Mouse (Mus musculus) heart, embryonic 12.5 days (tissue): ENCODE results near the gene 4930556J24Rik. TPM values are rescaled to one million over a fixed set of nuclear protein-coding genes. Genes with fewer than 3 reads are reported as not detected.
"Not testable (repeated sequence)": the region's sequence is repeated elsewhere in the genome, so short reads cannot be mapped to it uniquely, and the experiment has no call there.

Experiments used
- ATAC-seq: fragments of 200-750 bp; cut with Nextera tagmentation; 2 replicates; pipeline ENCODE4 v1.8.0; 2017; ENCODE audit warnings: moderate TSS enrichment, moderate library complexity; ENCODE audit not compliant: insufficient number of reproducible peaks, low FRiP score
- H3K27ac ChIP-seq: fragments of 300-500 bp; sonication (generic); 2 replicates; pipeline ENCODE4 v1.5.1; 2016; ENCODE audit warnings: mild to moderate bottlenecking, moderate library complexity; ENCODE audit not compliant: poor library complexity, severe bottlenecking
- H3K27me3 ChIP-seq: fragments of 300-500 bp; sonication (generic); replicated peaks from 2 replicates; pipeline ENCODE4 v1.6.1; 2016; ENCODE audit warnings: mild to moderate bottlenecking, moderate library complexity
- H3K36me3 ChIP-seq: fragments of 300-500 bp; sonication (generic); 2 replicates; pipeline ENCODE4 v1.6.1; 2016; ENCODE audit warnings: mild to moderate bottlenecking, moderate library complexity
- H3K4me1 ChIP-seq: fragments of 300-500 bp; sonication (generic); replicated peaks from 2 replicates; pipeline ENCODE4 v1.6.1; 2016; ENCODE audit warnings: mild to moderate bottlenecking
- H3K4me2 ChIP-seq: fragments of 300-500 bp; sonication (generic); 2 replicates; pipeline ENCODE4 v1.6.1; 2016; ENCODE audit warnings: mild to moderate bottlenecking, moderate library complexity
- H3K4me3 ChIP-seq: fragments of 300-500 bp; sonication (generic); 2 replicates; pipeline ENCODE4 v1.5.1; 2016; ENCODE audit warnings: mild to moderate bottlenecking
- H3K9ac ChIP-seq: fragments of 300-500 bp; sonication (generic); 2 replicates; pipeline ENCODE4 v1.6.1; 2016; ENCODE audit warnings: mild to moderate bottlenecking, moderate library complexity
- H3K9me3 ChIP-seq: fragments of 300-500 bp; sonication (generic); replicated peaks from 2 replicates; pipeline ENCODE4 v1.6.1; 2016; ENCODE audit warnings: mild to moderate bottlenecking, moderate library complexity
- WGBS: fragments of 180-500 bp; shearing (Covaris S2); methylation state at CpG from one replicate; pipeline ENCODE4 v1.1.7; 2016; 5-methylcytosine and 5-hydroxymethylcytosine counted together
- polyA plus RNA-seq: library from polyadenylated mRNA; unstranded; fragments of >200 nt; fragmentation: Nextera tagmentation; extraction: Ambion mirVana; gene quantifications from 2 replicates; pipeline ENCODE4 v1.2.1, GENCODE M21; 2016

4930556J24Rik gene
- 0.22 TPM in 1 of 2 replicates, not detected in the other for polyA plus RNA-seq

DNA sequence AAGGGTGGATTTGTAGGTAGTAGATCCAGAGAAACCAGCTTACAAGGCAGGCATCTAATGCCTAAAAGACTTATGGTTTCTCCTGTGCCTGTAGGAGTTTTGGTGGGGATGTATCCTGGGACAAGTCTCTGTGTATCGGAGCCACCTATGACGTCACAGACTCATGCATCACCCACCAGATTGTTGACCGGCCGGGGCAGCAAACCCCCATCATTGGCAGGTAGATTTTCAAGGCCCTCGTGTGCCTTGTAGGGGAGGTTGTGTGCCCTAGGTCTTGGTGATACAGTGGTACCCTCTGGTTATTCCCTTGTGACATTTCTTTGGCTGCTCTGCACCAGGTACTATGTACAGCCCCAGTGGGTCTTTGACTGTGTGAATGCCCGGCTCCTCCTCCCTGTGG is at the start of gene 4930556J24Rik:
4930556J24Rik (minus strand) TSS at position 101 of the 400 bp plus-strand sequence.
- peaks cover 96% of the 10 kb centered on the region for H3K36me3 ChIP-seq
- no peak within 1 kb of the TSS for H3K27ac ChIP-seq
- 97% methylated on average over 6 of the region's 6 CpGs for WGBS
- no peaks in the 10 kb centered on the region for H3K27me3 ChIP-seq
- no peak for ATAC-seq
- H3K4me1 ChIP-seq, result no peaks in the 10 kb centered on the region
- no peak within 1 kb of the TSS for H3K4me3 ChIP-seq
- no peaks in the 10 kb centered on the region for H3K9me3 ChIP-seq
- H3K9ac ChIP-seq, result no peak within 1 kb of the TSS
- H3K4me2 ChIP-seq, result no peak within 1 kb of the TSS

DNA sequence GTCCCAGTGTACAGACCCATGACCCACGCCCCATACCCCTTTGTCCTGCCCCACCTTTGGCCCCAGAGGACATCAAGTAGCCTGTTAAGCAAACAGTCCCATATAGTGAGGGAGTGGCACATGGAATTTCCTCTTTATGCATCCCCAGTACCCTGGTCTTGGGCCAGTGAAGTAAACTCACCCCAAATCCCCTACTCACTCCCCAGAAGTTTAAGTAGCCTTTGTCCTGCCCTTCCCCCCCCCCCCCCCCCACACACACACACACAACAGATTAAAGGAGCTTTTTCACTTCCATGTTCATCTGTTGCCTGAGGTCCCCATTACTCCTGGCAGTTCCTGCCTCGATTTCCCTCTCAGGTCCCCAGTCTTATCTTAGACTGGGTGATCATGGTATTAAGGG is 46.7 kb upstream of the 4930556J24Rik start:
- H3K4me3 ChIP-seq, result no peak overlapping the region
- 51% methylated on average over 2 of the region's 2 CpGs for WGBS
- no peaks in the 10 kb centered on the region for H3K4me1 ChIP-seq
- no peaks in the 10 kb centered on the region for H3K9me3 ChIP-seq
- H3K9ac ChIP-seq, result no peak overlapping the region
- H3K27ac ChIP-seq, result no peak overlapping the region
- H3K36me3 ChIP-seq, result no peaks in the 10 kb centered on the region
- H3K4me2 ChIP-seq, result no peak overlapping the region
- H3K27me3 ChIP-seq, result no peaks in the 10 kb centered on the region
- ATAC-seq, result no peak

DNA sequence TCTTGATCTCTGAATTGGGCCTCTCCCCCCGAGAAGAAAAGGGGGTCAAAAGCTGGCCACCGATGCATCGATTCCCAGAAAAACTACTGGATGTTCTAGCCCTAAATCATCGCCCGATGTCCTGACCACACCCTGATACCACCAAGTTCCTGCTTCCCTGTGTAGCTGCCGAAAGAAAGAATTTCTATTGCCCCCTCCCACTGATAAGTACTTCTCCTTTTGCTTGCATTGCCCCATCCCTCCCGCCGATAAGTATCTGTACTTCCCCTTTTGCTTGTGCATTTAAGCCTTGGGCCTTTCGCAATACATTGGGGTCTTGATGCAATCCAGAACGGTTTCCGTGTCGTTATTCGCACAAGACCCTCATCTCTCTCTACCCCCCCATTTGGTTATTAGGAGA is 45.5 kb upstream of the 4930556J24Rik start:
- not testable (repeated sequence) for H3K27ac ChIP-seq, H3K4me3 ChIP-seq, H3K4me1 ChIP-seq, H3K36me3 ChIP-seq, ATAC-seq, H3K9ac ChIP-seq, H3K27me3 ChIP-seq, H3K4me2 ChIP-seq, H3K9me3 ChIP-seq
- WGBS, result 87% methylated on average over 13 of the region's 13 CpGs

DNA sequence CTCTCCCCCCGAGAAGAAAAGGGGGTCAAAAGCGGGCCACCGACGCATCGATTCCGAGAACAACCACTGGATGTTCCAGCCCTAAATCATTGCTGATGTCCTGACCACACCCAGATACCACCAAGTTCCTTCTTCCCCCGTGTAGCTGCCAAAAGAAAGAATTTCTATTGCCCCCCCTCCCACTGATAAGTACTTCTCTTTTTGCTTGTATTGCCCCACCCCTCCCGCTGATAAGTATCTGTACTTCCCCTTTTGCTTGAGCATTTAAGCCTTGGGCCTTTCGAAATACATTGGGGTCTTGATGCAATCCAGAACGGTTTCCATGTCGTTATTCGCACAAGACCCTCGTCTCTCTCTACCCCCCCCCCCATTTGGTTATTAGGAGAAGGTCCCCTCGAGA is 39.2 kb upstream of the 4930556J24Rik start:
- 89% methylated on average over 14 of the region's 14 CpGs for WGBS
- not testable (repeated sequence) for H3K4me2 ChIP-seq, H3K9ac ChIP-seq, ATAC-seq, H3K4me3 ChIP-seq, H3K4me1 ChIP-seq, H3K36me3 ChIP-seq, H3K27ac ChIP-seq, H3K27me3 ChIP-seq
- peaks cover 13% of the 10 kb centered on the region for H3K9me3 ChIP-seq

DNA sequence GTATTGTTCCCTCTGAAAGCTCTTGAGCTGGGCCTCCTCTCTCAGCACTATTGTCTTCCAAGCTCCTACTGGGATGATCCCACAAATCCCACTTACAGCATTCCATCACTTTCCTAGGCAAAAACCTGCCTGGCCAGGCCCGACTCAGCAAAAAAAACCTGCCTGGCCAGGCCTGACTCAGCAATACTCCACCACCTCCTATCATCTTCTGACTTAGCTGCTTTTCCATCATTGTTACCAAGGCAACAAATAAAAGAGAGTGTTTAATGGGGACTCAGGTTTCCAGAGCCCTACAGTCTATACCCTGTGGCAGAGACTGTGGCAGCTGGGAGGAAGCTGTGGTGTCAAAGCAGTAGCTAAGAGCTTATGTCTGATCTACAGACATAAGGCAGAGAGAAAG is 36.0 kb upstream of the 4930556J24Rik start:
- Histone ChIP-seq H3K27me3 (no peaks in the 10 kb centered on the region), H3K4me3 (no peak overlapping the region), H3K9ac (no peak overlapping the region), H3K27ac (no peak overlapping the region), H3K4me1 (no peaks in the 10 kb centered on the region), H3K9me3 (peaks cover 13% of the 10 kb centered on the region), H3K4me2 (no peak overlapping the region), H3K36me3 (no peaks in the 10 kb centered on the region)
- no peak for ATAC-seq
- WGBS, result 67% methylated on average over 1 of the region's 1 CpGs

DNA sequence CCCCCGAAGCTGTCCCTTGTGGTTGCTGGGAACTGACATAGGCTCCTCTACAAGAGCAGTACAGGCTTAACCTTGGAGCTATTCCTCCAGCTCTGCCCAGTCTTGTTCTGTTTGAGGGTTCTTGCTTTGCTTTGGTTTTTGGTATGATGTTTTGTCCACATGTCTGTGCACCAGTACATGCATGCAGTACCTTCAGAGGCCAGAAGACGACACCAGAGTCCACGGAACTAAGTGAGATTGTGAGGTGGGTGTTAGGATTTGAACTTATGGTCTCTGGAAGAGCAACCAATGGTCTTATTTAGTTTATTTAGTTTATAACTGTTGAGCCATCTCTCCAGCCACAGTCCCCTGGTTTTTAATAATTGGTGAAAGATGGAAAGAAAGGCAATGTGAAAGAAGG is 29.9 kb upstream of the 4930556J24Rik start:
- Histone ChIP-seq H3K9ac (no peak overlapping the region), H3K36me3 (no peaks in the 10 kb centered on the region), H3K27me3 (peaks cover 6% of the 10 kb centered on the region; the same call in 1 of the 2 replicates), H3K9me3 (no peaks in the 10 kb centered on the region), H3K4me1 (no peaks in the 10 kb centered on the region; the same call in 1 of the 2 replicates), H3K4me3 (no peak overlapping the region), H3K27ac (no peak overlapping the region), H3K4me2 (no peak overlapping the region)
- 76% methylated on average over 3 of the region's 3 CpGs for WGBS
- ATAC-seq, result no peak

DNA sequence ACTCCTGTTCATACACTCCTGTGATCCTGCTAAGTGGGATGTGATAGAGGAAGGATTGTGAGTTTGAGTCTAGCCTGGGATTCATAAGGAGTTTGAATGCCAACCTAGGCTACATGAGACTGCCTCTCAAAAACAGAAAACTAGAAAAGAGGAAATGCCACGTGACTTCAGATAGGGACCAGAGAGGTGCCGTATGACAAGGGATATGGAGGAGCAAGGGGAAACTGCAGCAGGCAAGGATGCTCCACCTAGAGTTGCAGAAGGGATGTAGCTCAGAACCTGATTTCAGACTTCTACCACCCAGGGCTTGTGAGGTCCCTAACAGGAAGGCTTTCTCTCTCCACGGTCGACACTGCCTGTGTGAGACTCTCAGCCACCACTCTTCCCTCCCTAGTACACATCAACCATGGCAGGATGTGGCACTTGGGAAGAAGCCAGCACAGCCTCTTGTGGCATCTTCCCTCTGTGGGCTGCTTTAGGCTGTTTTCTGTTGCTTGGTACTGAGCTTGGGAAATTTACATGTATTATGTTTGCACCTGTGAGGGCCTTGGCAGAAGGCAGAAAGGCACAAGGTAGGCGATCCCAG is 28.7 kb upstream of the 4930556J24Rik start:
- H3K9ac ChIP-seq, result no peak overlapping the region
- H3K4me2 ChIP-seq, result no peak overlapping the region
- H3K27ac ChIP-seq, result no peak overlapping the region
- H3K27me3 ChIP-seq, result peaks cover 12% of the 10 kb centered on the region
- H3K36me3 ChIP-seq, result no peaks in the 10 kb centered on the region
- H3K4me1 ChIP-seq, result no peaks in the 10 kb centered on the region; the same call in 1 of the 2 replicates
- WGBS, result 46% methylated on average over 5 of the region's 5 CpGs
- ATAC-seq, result no peak
- H3K4me3 ChIP-seq, result no peak overlapping the region
- H3K9me3 ChIP-seq, result no peaks in the 10 kb centered on the region

DNA sequence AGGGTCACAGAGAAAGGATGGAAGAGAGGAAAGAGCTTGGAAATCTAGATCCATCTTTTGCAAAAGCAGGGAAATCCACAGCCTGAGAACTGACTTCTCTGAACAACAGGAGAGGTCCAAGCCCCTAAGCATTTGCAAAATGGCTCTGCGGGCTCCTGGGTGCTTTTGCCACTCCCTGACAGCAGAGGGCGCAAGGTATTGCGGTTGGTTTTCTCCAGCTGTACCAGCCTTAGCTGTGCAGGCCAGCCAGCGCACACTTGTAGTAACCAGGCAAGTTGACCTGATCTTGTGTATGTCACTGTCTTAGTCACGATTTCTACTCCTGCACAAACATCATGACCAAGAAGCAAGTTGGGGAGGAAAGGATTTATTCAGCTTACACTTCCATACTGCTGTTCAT is 25.0 kb upstream of the 4930556J24Rik start:
- ATAC-seq, result no peak
- Histone ChIP-seq H3K9ac (no peak overlapping the region), H3K4me2 (no peak overlapping the region), H3K4me1 (peaks cover 11% of the 10 kb centered on the region), H3K9me3 (no peaks in the 10 kb centered on the region), H3K4me3 (no peak overlapping the region), H3K36me3 (no peaks in the 10 kb centered on the region), H3K27me3 (peaks cover 43% of the 10 kb centered on the region), H3K27ac (no peak overlapping the region)
- WGBS, result 10% methylated on average over 5 of the region's 5 CpGs

DNA sequence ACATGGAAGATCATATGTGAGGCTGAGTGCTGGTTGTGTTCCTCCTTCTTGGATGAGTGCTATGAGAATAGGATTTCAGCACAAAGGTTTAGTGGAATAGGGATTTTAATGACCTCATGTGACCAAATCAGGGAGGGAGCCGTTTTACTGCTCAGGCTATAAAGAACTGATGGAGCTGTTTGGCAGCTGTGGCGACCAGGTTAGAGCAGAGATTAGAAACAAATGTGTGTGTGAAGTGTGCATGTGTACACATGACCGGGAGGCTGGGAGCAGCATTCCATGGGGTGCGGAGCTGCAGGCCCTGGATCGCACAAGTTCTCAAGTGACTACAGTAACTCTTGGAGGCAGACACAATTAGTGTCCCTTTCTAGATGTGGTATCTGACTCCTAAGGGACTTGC is 23.0 kb upstream of the 4930556J24Rik start:
- Histone ChIP-seq H3K27me3 (peaks cover 56% of the 10 kb centered on the region), H3K4me2 (no peak overlapping the region), H3K4me1 (peaks cover 11% of the 10 kb centered on the region), H3K27ac (no peak overlapping the region), H3K9me3 (no peaks in the 10 kb centered on the region), H3K4me3 (no peak overlapping the region), H3K36me3 (no peaks in the 10 kb centered on the region), H3K9ac (no peak overlapping the region)
- 80% methylated on average over 5 of the region's 5 CpGs for WGBS
- no peak for ATAC-seq

DNA sequence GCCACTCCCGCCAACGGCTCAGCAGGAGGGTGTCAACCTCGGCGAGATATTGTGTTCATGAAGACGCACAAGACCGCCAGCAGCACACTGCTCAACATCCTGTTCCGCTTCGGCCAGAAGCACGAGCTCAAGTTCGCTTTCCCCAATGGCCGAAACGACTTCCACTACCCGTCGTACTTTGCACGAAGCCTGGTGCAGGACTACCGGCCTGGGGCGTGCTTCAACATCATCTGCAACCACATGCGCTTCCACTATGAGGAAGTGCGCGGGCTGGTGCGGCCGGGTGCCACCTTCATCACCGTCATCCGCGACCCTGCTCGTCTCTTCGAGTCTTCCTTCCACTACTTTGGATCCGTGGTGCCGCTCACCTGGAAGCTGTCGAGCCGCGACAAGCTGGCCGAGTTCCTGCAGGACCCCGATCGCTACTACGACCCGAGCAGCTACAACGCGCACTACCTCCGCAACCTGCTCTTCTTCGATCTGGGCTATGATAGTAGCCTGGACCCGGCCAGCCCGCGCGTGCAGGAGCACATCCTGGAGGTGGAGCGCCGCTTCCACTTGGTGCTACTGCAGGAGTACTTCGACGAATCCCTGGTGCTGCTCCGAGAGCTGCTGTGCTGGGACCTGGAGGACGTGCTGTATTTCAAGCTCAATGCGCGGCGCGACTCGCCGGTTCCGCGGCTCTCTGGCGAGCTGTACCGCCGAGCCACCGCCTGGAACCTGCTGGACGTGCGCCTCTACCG is 21.6 kb upstream of the 4930556J24Rik start:
- Histone ChIP-seq H3K4me1 (peaks cover 11% of the 10 kb centered on the region), H3K27me3 (peaks cover 56% of the 10 kb centered on the region), H3K27ac (no peak overlapping the region), H3K9ac (peak overlapping the region; percentile 6; the same call in 1 of the 2 replicates), H3K36me3 (no peaks in the 10 kb centered on the region), H3K9me3 (no peaks in the 10 kb centered on the region), H3K4me2 (peak overlapping the region; percentile 64), H3K4me3 (peak overlapping the region; percentile 41)
- 5% methylated on average over 66 of the region's 66 CpGs for WGBS
- ATAC-seq, result 0 out of 2 replicates have a peak, but pooled peaks have one; percentile 11

DNA sequence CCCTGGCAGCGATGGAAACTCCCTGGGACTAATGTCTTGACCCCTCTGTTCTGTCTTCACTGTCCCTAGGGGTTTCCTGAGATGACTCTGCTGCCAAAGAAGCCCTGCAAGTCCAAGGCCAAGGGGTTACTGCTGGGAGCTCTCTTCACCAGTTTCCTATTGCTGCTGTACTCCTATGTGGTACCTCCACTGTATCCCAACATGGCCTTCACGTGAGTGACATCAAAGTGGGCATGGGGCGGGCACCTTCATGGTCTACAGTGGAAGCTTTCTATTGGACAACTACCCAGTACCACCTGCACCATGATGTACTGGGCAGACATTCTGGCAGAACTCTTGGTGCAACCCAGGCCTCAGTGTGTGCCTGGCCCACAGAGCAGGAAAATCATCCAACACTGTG is 20.3 kb upstream of the 4930556J24Rik start:
- peaks cover 11% of the 10 kb centered on the region for H3K4me1 ChIP-seq
- ATAC-seq, result no peak
- no peaks in the 10 kb centered on the region for H3K36me3 ChIP-seq
- peaks cover 61% of the 10 kb centered on the region for H3K27me3 ChIP-seq
- H3K4me2 ChIP-seq, result no peak overlapping the region
- H3K9ac ChIP-seq, result no peak overlapping the region
- WGBS, result 78% methylated on average over 3 of the region's 3 CpGs
- no peak overlapping the region for H3K27ac ChIP-seq
- no peak overlapping the region for H3K4me3 ChIP-seq
- no peaks in the 10 kb centered on the region for H3K9me3 ChIP-seq
